Mouse (Mus musculus) myocyte (in vitro differentiated cells): ENCODE measurements at regions not wholly inside any gene's neighbourhood (a gene's known extent, or its start where the extent isn't known, plus 50 kb on each side); places are given as distances from the start of the nearest gene placed in this dataset.

Experiments used
- H3K27me3 ChIP-seq: one replicate; pipeline ENCODE4 v1.6.1; 2011; ENCODE audit not compliant: control insufficient read depth, insufficient read depth, insufficient read length
- H3K36me3 ChIP-seq: one replicate; pipeline ENCODE4 v1.6.1; 2011; ENCODE audit not compliant: control insufficient read depth, insufficient read depth
- H3K4me2 ChIP-seq: one replicate; pipeline ENCODE4 v1.6.1; 2011; ENCODE audit warnings: low read depth, control low read depth
- H3K4me3 ChIP-seq: one replicate; pipeline ENCODE4 v1.5.1; 2011; ENCODE audit warnings: mild to moderate bottlenecking, control low read depth, moderate library complexity
- H3K79me2 ChIP-seq: one replicate; pipeline ENCODE4 v1.6.1; 2011; ENCODE audit not compliant: control insufficient read depth, insufficient read depth
- H3ac ChIP-seq: one replicate; pipeline ENCODE4 v1.6.1; 2011; ENCODE audit not compliant: control insufficient read depth, insufficient read length
- CEBPB ChIP-seq: IDR thresholded peaks from 2 replicates; pipeline ENCODE4 v1.6.1; 2011; ENCODE audit warnings: mild to moderate bottlenecking, moderate library complexity; ENCODE audit not compliant: poor library complexity, insufficient read depth, severe bottlenecking
- E2F4 ChIP-seq: IDR thresholded peaks from one replicate; pipeline ENCODE4 v1.6.1; 2011; ENCODE audit warnings: mild to moderate bottlenecking, control low read depth, moderate library complexity; ENCODE audit not compliant: insufficient read depth
- MAX ChIP-seq: IDR thresholded peaks from one replicate; pipeline ENCODE4 v1.6.1; 2011; ENCODE audit warnings: low read depth, mild to moderate bottlenecking, control low read depth
- MYOD1 ChIP-seq, 3 experiments: IDR thresholded peaks; one replicate each; pipeline ENCODE4 v1.6.1; 2011; ENCODE audit warnings: control low read depth in 2 of 3, low read depth in 2 of 3, mild to moderate bottlenecking in 2 of 3, moderate library complexity in 1 of 3; ENCODE audit not compliant: insufficient read length in 2 of 3, control insufficient read depth in 1 of 3
- MYOG ChIP-seq, 3 experiments: IDR thresholded peaks; one replicate each; pipeline ENCODE4 v1.6.1; 2011; ENCODE audit warnings: control low read depth in 2 of 3, low read depth in 2 of 3, mild to moderate bottlenecking in 2 of 3; ENCODE audit not compliant: insufficient read length in 2 of 3, control insufficient read depth in 1 of 3, insufficient read depth in 1 of 3
- POLR2A ChIP-seq: IDR thresholded peaks from one replicate; pipeline ENCODE4 v1.6.1; 2011; ENCODE audit warnings: low read depth, mild to moderate bottlenecking, control low read depth, moderate library complexity; ENCODE audit not compliant: insufficient read length
- POLR2AphosphoS2 ChIP-seq: IDR thresholded peaks from one replicate; pipeline ENCODE4 v1.6.1; 2011; ENCODE audit warnings: low read depth, control low read depth; ENCODE audit not compliant: insufficient read length
- REST ChIP-seq: IDR thresholded peaks from one replicate; pipeline ENCODE4 v1.6.1; 2011; ENCODE audit warnings: mild to moderate bottlenecking, control low read depth, moderate library complexity; ENCODE audit not compliant: insufficient read depth, insufficient read length
- SRF ChIP-seq: IDR thresholded peaks from one replicate; pipeline ENCODE4 v1.6.1; 2011; ENCODE audit warnings: low read depth; ENCODE audit not compliant: control insufficient read depth, insufficient read length
- TCF12 ChIP-seq: IDR thresholded peaks from one replicate; pipeline ENCODE4 v1.6.1; 2011; ENCODE audit warnings: mild to moderate bottlenecking, control low read depth; ENCODE audit not compliant: poor library complexity, insufficient read depth, severe bottlenecking
- TCF3 ChIP-seq: IDR thresholded peaks from one replicate; pipeline ENCODE4 v1.6.1; 2011; ENCODE audit warnings: low read depth, control low read depth; ENCODE audit not compliant: insufficient read length
- USF1 ChIP-seq: IDR thresholded peaks from one replicate; pipeline ENCODE4 v1.6.1; 2011; ENCODE audit warnings: low read depth, mild to moderate bottlenecking, control low read depth, moderate library complexity

GRCm38 (mm10) chr16:50525504-50525903 lies 65.5 kb downstream of the Ccdc54 start:
- Histone ChIP-seq H3ac (no peak overlapping the region), H3K4me2 (no peak overlapping the region), H3K79me2 (no peaks in the 10 kb centered on the region), H3K27me3 (no peaks in the 10 kb centered on the region), H3K4me3 (no peak overlapping the region), H3K36me3 (no peaks in the 10 kb centered on the region)
- TF ChIP-seq MYOD1 (IDR thresholded peaks at IDR 0.05; ENCODE audit: control insufficient read depth in 1 of 3, insufficient read length in 2 of 3, low read depth in 2 of 3) (no peak), MAX (no peak), TCF12 (no peak), POLR2AphosphoS2 (no peak), E2F4 (no peak), TCF3 (no peak), MYOG (IDR thresholded peaks at IDR 0.05; ENCODE audit: control insufficient read depth in 1 of 3, insufficient read depth in 1 of 3, insufficient read length in 2 of 3, low read depth in 2 of 3) (no peak), SRF (no peak), REST (no peak)

- TF ChIP-seq MYOD1 (IDR thresholded peaks at IDR 0.05; ENCODE audit: control insufficient read depth in 1 of 3, insufficient read length in 2 of 3, low read depth in 2 of 3) (no peak), TCF12 (no peak), POLR2A (no peak), TCF3 (no peak), MYOG (IDR thresholded peaks at IDR 0.05; ENCODE audit: control insufficient read depth in 1 of 3, insufficient read depth in 1 of 3, insufficient read length in 2 of 3, low read depth in 2 of 3) (no peak)
- no peak overlapping the region for H3K4me3 ChIP-seq
- no peaks in the 10 kb centered on the region for H3K27me3 ChIP-seq
Measured at GRCm38 (mm10) chr16:50519610-50520009, 71.3 kb downstream of the Ccdc54 start.

GRCm38 (mm10) chr16:50516579-50516978 lies 74.4 kb downstream of the Ccdc54 start:
- Histone ChIP-seq H3K4me2 (no peak overlapping the region), H3K79me2 (no peaks in the 10 kb centered on the region), H3ac (no peak overlapping the region), H3K27me3 (no peaks in the 10 kb centered on the region), H3K36me3 (no peaks in the 10 kb centered on the region), H3K4me3 (no peak overlapping the region)
- TF ChIP-seq MYOG (IDR thresholded peaks at IDR 0.05; ENCODE audit: control insufficient read depth in 1 of 3, insufficient read depth in 1 of 3, insufficient read length in 2 of 3, low read depth in 2 of 3), result no peak
- TF ChIP-seq CEBPB, result no peak
- no peak for TF ChIP-seq SRF
- no peak for TF ChIP-seq TCF12
- TF ChIP-seq POLR2A, result no peak
- TF ChIP-seq USF1, result no peak
- TF ChIP-seq E2F4, result no peak
- TF ChIP-seq POLR2AphosphoS2, result no peak
- no peak for TF ChIP-seq MAX
- TF ChIP-seq MYOD1 (IDR thresholded peaks at IDR 0.05; ENCODE audit: control insufficient read depth in 1 of 3, insufficient read length in 2 of 3, low read depth in 2 of 3), result no peak
- no peak for TF ChIP-seq TCF3
- TF ChIP-seq REST, result no peak

More at GRCm38 (mm10) chr16:50519610-50520009, 71.3 kb downstream of the Ccdc54 start:
- H3K36me3 ChIP-seq, result no peaks in the 10 kb centered on the region
- H3K79me2 ChIP-seq, result no peaks in the 10 kb centered on the region
- H3ac ChIP-seq, result no peak overlapping the region
- H3K4me2 ChIP-seq, result no peak overlapping the region

- Histone ChIP-seq H3K79me2 (no peaks in the 10 kb centered on the region), H3K4me3 (no peak overlapping the region), H3K27me3 (no peaks in the 10 kb centered on the region), H3K4me2 (no peak overlapping the region), H3K36me3 (no peaks in the 10 kb centered on the region), H3ac (no peak overlapping the region)
- TF ChIP-seq REST (no peak), MYOD1 (IDR thresholded peaks at IDR 0.05; ENCODE audit: control insufficient read depth in 1 of 3, insufficient read length in 2 of 3, low read depth in 2 of 3) (no peak), E2F4 (no peak), SRF (no peak), POLR2AphosphoS2 (no peak)
Measured at GRCm38 (mm10) chr16:50515039-50515438, 75.9 kb downstream of the Ccdc54 start.

DNA sequence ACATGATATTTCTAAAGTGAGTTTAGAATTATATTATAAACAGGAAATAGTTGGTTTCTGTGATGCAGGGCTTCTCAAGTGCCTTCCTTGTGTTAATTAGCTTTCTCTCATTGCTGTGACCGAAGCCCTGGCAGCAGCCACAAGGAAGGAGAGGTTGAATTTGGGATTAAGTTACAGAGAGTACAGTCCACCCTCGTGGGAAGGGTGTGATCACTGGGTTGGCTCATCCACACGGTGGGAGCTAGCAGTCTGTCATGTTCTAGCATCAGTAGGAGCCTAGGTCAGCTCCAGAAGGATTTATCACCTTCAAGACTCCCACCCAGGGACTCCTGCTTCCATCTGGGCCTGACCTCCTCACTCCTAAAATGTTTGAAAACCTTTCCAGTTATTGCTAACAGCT lies 78.9 kb downstream of the Ccdc54 start:
- no peak overlapping the region for H3K4me2 ChIP-seq
- no peaks in the 10 kb centered on the region for H3K27me3 ChIP-seq
- no peaks in the 10 kb centered on the region for H3K79me2 ChIP-seq
- no peaks in the 10 kb centered on the region for H3K36me3 ChIP-seq
- H3ac ChIP-seq, result no peak overlapping the region
- TF ChIP-seq TCF12 (no peak), SRF (no peak), USF1 (no peak), POLR2AphosphoS2 (no peak), POLR2A (no peak), REST (no peak), MYOG (IDR thresholded peaks at IDR 0.05; ENCODE audit: control insufficient read depth in 1 of 3, insufficient read depth in 1 of 3, insufficient read length in 2 of 3, low read depth in 2 of 3) (no peak)
- no peak overlapping the region for H3K4me3 ChIP-seq
